ENCODE assay signal across 23 mouse cellular contexts in genomic region chr5:4498425-4498824, GRCm38 (mm10).
DNase-seq lines count a peak whose midpoint lies in the region; ATAC-seq and TF ChIP-seq lines count a peak whose summit lies in the region.
"Had no signal": no experiment of that assay in that cellular context is flagged by ENCODE, and none has a peak within 500 bp of the region (broad histone marks: within the 10 kb centered on the region; RNA-seq: fewer than 3 reads in every experiment).

No protein-coding gene starts in this region.

- no peak for ATAC-seq in forebrain, postnatal 0 days
- no peak for ATAC-seq in heart, embryonic 12.5 days (ENCODE audit: insufficient number of reproducible peaks, low FRiP score)
- ATAC-seq in midbrain, embryonic 14.5 days (ENCODE audit: low FRiP score, low TSS enrichment) = no peak
- ATAC-seq in limb, embryonic 11.5 days (ENCODE audit: insufficient number of reproducible peaks, low FRiP score, low TSS enrichment, low read depth) = no peak
- ATAC-seq: hindbrain, postnatal 0 days; liver, postnatal 0 days; midbrain, embryonic 16.5 days had no signal

- TF ChIP-seq CTCF in forebrain, postnatal 0 days (IDR thresholded peaks at IDR 0.05; ENCODE audit: low read depth) = no peak

- H3K27me3 ChIP-seq in forebrain, embryonic 10.5 days (ENCODE audit: poor library complexity, severe bottlenecking) = peaks cover 22% of the 10 kb centered on the region
- H3K27me3 ChIP-seq in forebrain, postnatal 0 days (ENCODE audit: insufficient read depth, low read length) = no peaks in the 10 kb centered on the region
- H3K27me3 ChIP-seq in heart, embryonic 12.5 days (replicated peaks) = no peaks in the 10 kb centered on the region
- H3K27me3 ChIP-seq in midbrain, embryonic 14.5 days (ENCODE audit: control insufficient read depth, insufficient read depth, low read length) = no peaks in the 10 kb centered on the region
- H3K27me3 ChIP-seq in midbrain, embryonic 10.5 days (ENCODE audit: low read depth, poor library complexity, severe bottlenecking) = peaks cover 26% of the 10 kb centered on the region
- no peaks in the 10 kb centered on the region for H3K27me3 ChIP-seq in limb, embryonic 11.5 days (ENCODE audit: control insufficient read depth, insufficient read depth, low read length)
- H3K27me3 ChIP-seq: CH12.LX; embryonic facial prominence, embryonic 15.5 days; megakaryocyte, embryonic 14.5 days; stomach, embryonic 15.5 days had no signal

- 54% methylated on average over 3 of the region's 3 CpGs for WGBS in forebrain, embryonic 10.5 days
- WGBS in forebrain, postnatal 0 days = 51% methylated on average over 3 of the region's 3 CpGs
- 72% methylated on average over 3 of the region's 3 CpGs for WGBS in heart, embryonic 12.5 days
- WGBS in midbrain, embryonic 14.5 days = 64% methylated on average over 3 of the region's 3 CpGs
- WGBS in midbrain, embryonic 10.5 days = 78% methylated on average over 3 of the region's 3 CpGs
- WGBS in limb, embryonic 11.5 days = 74% methylated on average over 3 of the region's 3 CpGs

- no peak overlapping the region for H3K4me2 ChIP-seq in forebrain, postnatal 0 days (ENCODE audit: low read depth)
- no peak overlapping the region for H3K4me2 ChIP-seq in heart, embryonic 12.5 days
- no peak overlapping the region for H3K4me2 ChIP-seq in midbrain, embryonic 14.5 days (ENCODE audit: low read length)
- no peak overlapping the region for H3K4me2 ChIP-seq in limb, embryonic 11.5 days (ENCODE audit: low read depth, severe bottlenecking)
- H3K4me2 ChIP-seq: embryonic facial prominence, embryonic 15.5 days; stomach, embryonic 15.5 days had no signal

- DNase-seq in forebrain, embryonic 10.5 days (ENCODE audit: extremely low spot score, low spot score) = peak; percentile 17
- DNase-seq in forebrain, postnatal 0 days = no peak
- no peak for DNase-seq in heart, postnatal 4 days
- DNase-seq in midbrain, embryonic 14.5 days = no peak
- DNase-seq in midbrain, embryonic 10.5 days (ENCODE audit: low spot score) = no peak
- peak; percentile 19 for DNase-seq in limb, embryonic 11.5 days (ENCODE audit: low spot score)
- DNase-seq: adrenal gland, postnatal 25 days; cerebellum, adult 18-20 months; cerebellum, postnatal 25 days; embryo, embryonic 11 days; gastrocnemius, postnatal 36 days; kidney, adult 11 months; kidney, postnatal 10 days; liver; liver, postnatal 0 days had no signal

- H3K4me3 ChIP-seq in forebrain, embryonic 10.5 days = peak overlapping the region; percentile 25; the same call in 1 of the 2 replicates
- no peak overlapping the region for H3K4me3 ChIP-seq in forebrain, postnatal 0 days (ENCODE audit: low read depth, low read length)
- no peak overlapping the region for H3K4me3 ChIP-seq in heart, embryonic 12.5 days
- H3K4me3 ChIP-seq in midbrain, embryonic 14.5 days (replicated peaks; ENCODE audit: low read depth, low read length) = no peak overlapping the region
- no peak overlapping the region for H3K4me3 ChIP-seq in midbrain, embryonic 10.5 days
- no peak overlapping the region for H3K4me3 ChIP-seq in limb, embryonic 11.5 days (ENCODE audit: low read depth, low read length)
- H3K4me3 ChIP-seq: embryonic facial prominence, embryonic 15.5 days; hindbrain, embryonic 10.5 days; megakaryocyte, embryonic 14.5 days; stomach, embryonic 15.5 days had no signal

- peaks cover 49% of the 10 kb centered on the region for H3K4me1 ChIP-seq in forebrain, embryonic 10.5 days
- H3K4me1 ChIP-seq in forebrain, postnatal 0 days (ENCODE audit: insufficient read depth) = peaks cover 4% of the 10 kb centered on the region; the same call in 1 of the 2 replicates
- peaks cover 38% of the 10 kb centered on the region for H3K4me1 ChIP-seq in heart, embryonic 12.5 days (replicated peaks)
- H3K4me1 ChIP-seq in midbrain, embryonic 14.5 days (ENCODE audit: control insufficient read depth, insufficient read depth, low read length) = peaks cover 22% of the 10 kb centered on the region
- peaks cover 43% of the 10 kb centered on the region for H3K4me1 ChIP-seq in midbrain, embryonic 10.5 days
- H3K4me1 ChIP-seq in limb, embryonic 11.5 days (ENCODE audit: control insufficient read depth, insufficient read depth, low read length) = peaks cover 5% of the 10 kb centered on the region; the same call in 1 of the 2 replicates
- H3K4me1 ChIP-seq: megakaryocyte, embryonic 14.5 days had no signal

- no peaks in the 10 kb centered on the region for H3K9me3 ChIP-seq in forebrain, embryonic 10.5 days
- H3K9me3 ChIP-seq in forebrain, postnatal 0 days (ENCODE audit: low read length) = no peaks in the 10 kb centered on the region
- no peaks in the 10 kb centered on the region for H3K9me3 ChIP-seq in heart, embryonic 12.5 days (replicated peaks)
- H3K9me3 ChIP-seq in midbrain, embryonic 14.5 days (ENCODE audit: control insufficient read depth, low read length) = no peaks in the 10 kb centered on the region
- no peaks in the 10 kb centered on the region for H3K9me3 ChIP-seq in midbrain, embryonic 10.5 days (replicated peaks)
- H3K9me3 ChIP-seq in limb, embryonic 11.5 days (ENCODE audit: control insufficient read depth, low read length) = no peaks in the 10 kb centered on the region; the same call in 1 of the 2 replicates
- H3K9me3 ChIP-seq: embryonic facial prominence, embryonic 15.5 days; hindbrain, embryonic 10.5 days; stomach, embryonic 15.5 days had no signal

- H3K36me3 ChIP-seq in forebrain, embryonic 10.5 days (replicated peaks) = no peaks in the 10 kb centered on the region
- no peaks in the 10 kb centered on the region for H3K36me3 ChIP-seq in forebrain, postnatal 0 days (ENCODE audit: insufficient read depth)
- H3K36me3 ChIP-seq in heart, embryonic 12.5 days = no peaks in the 10 kb centered on the region
- H3K36me3 ChIP-seq in midbrain, embryonic 14.5 days (ENCODE audit: control insufficient read depth, insufficient read depth, low read length) = no peaks in the 10 kb centered on the region
- no peaks in the 10 kb centered on the region for H3K36me3 ChIP-seq in midbrain, embryonic 10.5 days
- H3K36me3 ChIP-seq in limb, embryonic 11.5 days (ENCODE audit: control insufficient read depth, insufficient read depth, low read length) = no peaks in the 10 kb centered on the region
- H3K36me3 ChIP-seq: embryonic facial prominence, embryonic 15.5 days; hindbrain, embryonic 10.5 days; stomach, embryonic 15.5 days had no signal

- peak overlapping the region; percentile 64 for H3K27ac ChIP-seq in forebrain, embryonic 10.5 days
- no peak overlapping the region for H3K27ac ChIP-seq in forebrain, postnatal 0 days (ENCODE audit: low read depth, low read length)
- H3K27ac ChIP-seq in heart, embryonic 12.5 days (ENCODE audit: poor library complexity, severe bottlenecking) = peak overlapping the region; percentile 28; the same call in 1 of the 2 replicates
- 0 out of 2 replicates have a peak overlapping the region, but pooled peaks have one; percentile 20 for H3K27ac ChIP-seq in midbrain, embryonic 14.5 days (replicated peaks; ENCODE audit: low read depth, low read length)
- no peak overlapping the region for H3K27ac ChIP-seq in midbrain, embryonic 10.5 days (replicated peaks)
- H3K27ac ChIP-seq in limb, embryonic 11.5 days (replicated peaks; ENCODE audit: low read depth, low read length) = no peak overlapping the region
- H3K27ac ChIP-seq: embryonic facial prominence, embryonic 15.5 days; hindbrain, embryonic 10.5 days; hindbrain, postnatal 0 days; stomach, embryonic 15.5 days had no signal

- no peak overlapping the region for H3K9ac ChIP-seq in forebrain, postnatal 0 days
- H3K9ac ChIP-seq in heart, embryonic 12.5 days = no peak overlapping the region
- H3K9ac ChIP-seq in midbrain, embryonic 14.5 days (replicated peaks; ENCODE audit: low read length) = no peak overlapping the region
- H3K9ac ChIP-seq in limb, embryonic 11.5 days (ENCODE audit: low read length) = no peak overlapping the region
- H3K9ac ChIP-seq: embryonic facial prominence, embryonic 15.5 days; liver, postnatal 0 days; stomach, embryonic 15.5 days had no signal

Comparison
In these comparisons a context has a peak if more than half of its experiments do, and no peak if none do; other contexts are left out.
1. DNase-seq: peak in forebrain, embryonic 10.5 days (single experiment) and limb, embryonic 11.5 days (single experiment); none in forebrain, postnatal 0 days (single experiment), heart, postnatal 4 days (single experiment), midbrain, embryonic 14.5 days (single experiment) and midbrain, embryonic 10.5 days (single experiment).
2. H3K27ac ChIP-seq: peak in forebrain, embryonic 10.5 days (single experiment), heart, embryonic 12.5 days (single experiment) and midbrain, embryonic 14.5 days (single experiment); none in forebrain, postnatal 0 days (single experiment), midbrain, embryonic 10.5 days (single experiment) and limb, embryonic 11.5 days (single experiment).